Mouse (Mus musculus) midbrain, postnatal 0 days (tissue): Measurements from ENCODE around the gene Edf1. TPM values are rescaled to one million over a fixed set of nuclear protein-coding genes. Genes with fewer than 3 reads are reported as not detected.

Experiments
- ATAC-seq: fragments of 200-750 bp; cut with Nextera tagmentation; 2 replicates; pipeline ENCODE4 v1.8.0; 2017; ENCODE audit warnings: moderate number of reproducible peaks, mild to moderate bottlenecking, moderate TSS enrichment, moderate library complexity; ENCODE audit not compliant: low FRiP score
- DNase-seq: peaks from one replicate; pipeline ENCODE4 v3.0.0-alpha.2; 2015; ENCODE audit warnings: low spot score
- H3K27ac ChIP-seq: fragments of 300-500 bp; sonication (generic); 2 replicates; pipeline ENCODE4 v1.5.1; 2014; ENCODE audit warnings: low read depth, mild to moderate bottlenecking, low read length, mixed read lengths
- H3K27me3 ChIP-seq: fragments of 300-500 bp; sonication (generic); 2 replicates; pipeline ENCODE4 v1.6.1; 2014; ENCODE audit warnings: low read length, control low read depth, mixed read lengths; ENCODE audit not compliant: insufficient read depth
- H3K36me3 ChIP-seq: fragments of 300-500 bp; sonication (generic); 2 replicates; pipeline ENCODE4 v1.6.1; 2014; ENCODE audit warnings: low read length, control low read depth, mixed read lengths; ENCODE audit not compliant: insufficient read depth
- H3K4me1 ChIP-seq: fragments of 300-500 bp; sonication (generic); 2 replicates; pipeline ENCODE4 v1.6.1; 2014; ENCODE audit warnings: mild to moderate bottlenecking, control low read depth, antibody characterized with exemption, low read length, mixed read lengths; ENCODE audit not compliant: insufficient read depth
- H3K4me2 ChIP-seq: fragments of 300-500 bp; sonication (generic); 2 replicates; pipeline ENCODE4 v1.6.1; 2014; ENCODE audit warnings: low read depth, mild to moderate bottlenecking, low read length, mixed read lengths; ENCODE audit not compliant: poor library complexity, severe bottlenecking
- H3K4me3 ChIP-seq: fragments of 300-500 bp; sonication (generic); 2 replicates; pipeline ENCODE4 v1.5.1; 2014; ENCODE audit warnings: low read depth, mild to moderate bottlenecking, low read length, moderate library complexity
- H3K9ac ChIP-seq: fragments of 300-500 bp; sonication (generic); replicated peaks from 2 replicates; pipeline ENCODE4 v1.6.1; 2014; ENCODE audit warnings: mild to moderate bottlenecking, low read length, moderate library complexity, mixed read lengths; ENCODE audit not compliant: poor library complexity, severe bottlenecking
- H3K9me3 ChIP-seq: fragments of 300-500 bp; sonication (generic); 2 replicates; pipeline ENCODE4 v1.6.1; 2016; ENCODE audit warnings: low read length, control low read depth
- CTCF ChIP-seq: IDR thresholded peaks from 2 replicates; pipeline ENCODE4 v1.5.1; 2016; ENCODE audit warnings: antibody characterized with exemption, mild to moderate bottlenecking
- WGBS: fragments of 180-500 bp; shearing (Covaris S2); extraction: QIAGEN DNeasy Blood & Tissue Kit; methylation state at CpG from one replicate; pipeline ENCODE4 v1.1.7; 2014; 5-methylcytosine and 5-hydroxymethylcytosine counted together
- polyA plus RNA-seq: library from polyadenylated mRNA; unstranded; fragments of >200 nt; fragmentation: Nextera tagmentation; extraction: Ambion mirVana; gene quantifications from 2 replicates; pipeline ENCODE4 v1.2.1, GENCODE M21; 2015
- total RNA-seq: library from RNA; depleted of rRNA; stranded (reverse); fragments of >200 nt; gene quantifications from 2 replicates; pipeline ENCODE4 v1.2.3, GENCODE M21; 2014; rRNA removed

Gene Edf1
- total and polyA plus RNA-seq, 2 experiments from 2014 or later: 187 to 389 TPM

GRCm38 (mm10) chr2:25600037-25600436, 42.4 kb downstream of the Edf1 start:
- WGBS: 91% methylated on average over 2 of the region's 2 CpGs
- H3K9me3 ChIP-seq: no peaks in the 10 kb centered on the region
- DNase-seq: no peak
- H3K27ac ChIP-seq: no peak overlapping the region
- H3K27me3 ChIP-seq: no peaks in the 10 kb centered on the region
- no peaks in the 10 kb centered on the region for H3K4me1 ChIP-seq
- no peak for TF ChIP-seq CTCF
- peaks cover 71% of the 10 kb centered on the region for H3K36me3 ChIP-seq
- H3K4me3 ChIP-seq: no peak overlapping the region
- no peak overlapping the region for H3K9ac ChIP-seq
- H3K4me2 ChIP-seq: no peak overlapping the region
- ATAC-seq: no peak

GRCm38 (mm10) chr2:25602526-25602925, 44.9 kb downstream of the Edf1 start:
- Histone ChIP-seq H3K27me3 (no peaks in the 10 kb centered on the region), H3K9me3 (no peaks in the 10 kb centered on the region), H3K4me1 (peaks cover 3% of the 10 kb centered on the region), H3K4me3 (no peak overlapping the region), H3K27ac (no peak overlapping the region), H3K4me2 (no peak overlapping the region), H3K36me3 (peaks cover 48% of the 10 kb centered on the region), H3K9ac (no peak overlapping the region)
- no peak for ATAC-seq
- no peak for DNase-seq
- TF ChIP-seq CTCF: no peak
- 97% methylated on average over 5 of the region's 5 CpGs for WGBS

- no peaks in the 10 kb centered on the region for H3K27me3 ChIP-seq
- WGBS: under 1% methylated on average over 78 of the region's 80 CpGs
- H3K4me2 ChIP-seq: peak within 1 kb of the TSS; percentile 75
- H3K27ac ChIP-seq: peak within 1 kb of the TSS; percentile 96
- DNase-seq (peak; percentile 94), ATAC-seq (peak; percentile 92)
- TF ChIP-seq CTCF: no peak
- H3K36me3 ChIP-seq: peaks cover under 1% of the 10 kb centered on the region; the same call in 1 of the 2 replicates
- H3K9me3 ChIP-seq: no peaks in the 10 kb centered on the region
- peak within 1 kb of the TSS; percentile 100 for H3K4me3 ChIP-seq
- peak within 1 kb of the TSS; percentile 96 for H3K9ac ChIP-seq
- H3K4me1 ChIP-seq: peaks cover 3% of the 10 kb centered on the region
Measured at GRCm38 (mm10) chr2:25607761-25608622, 50.3 kb downstream of the Edf1 start, which contains the start of gene Rabl6. Rabl6 (minus strand) TSS chr2:25608521.

GRCm38 (mm10) chr2:25608671-25609070, 51.0 kb downstream of the Edf1 start:
- no peak for ATAC-seq
- peak overlapping the region; percentile 96 for H3K27ac ChIP-seq
- 72% methylated on average over 10 of the region's 10 CpGs for WGBS

More at GRCm38 (mm10) chr2:25608671-25609070, 51.0 kb downstream of the Edf1 start:
- Histone ChIP-seq H3K4me3 (peak overlapping the region; percentile 100), H3K4me2 (peak overlapping the region; percentile 75), H3K9ac (peak overlapping the region; percentile 96; the same call in 1 of the 2 replicates), H3K36me3 (no peaks in the 10 kb centered on the region), H3K4me1 (peaks cover 3% of the 10 kb centered on the region), H3K9me3 (no peaks in the 10 kb centered on the region), H3K27me3 (no peaks in the 10 kb centered on the region)
- DNase-seq: no peak
- TF ChIP-seq CTCF: no peak

Other genes starting within 250 kb of the Edf1 start
Only the 30 nearest of the 33 such genes appear.
- gene Dpp7, start 201.5 kb upstream of the Edf1 start, total RNA-seq: 14.9 and 20.3 TPM in 2 replicates
- 22.7 and 26.2 TPM in 2 replicates for gene Dpp7, start 201.5 kb upstream of the Edf1 start, polyA plus RNA-seq
- gene Uap1l1, start 192.2 kb upstream of the Edf1 start, total RNA-seq: 7.9 and 9.9 TPM in 2 replicates
- 11.7 and 14.1 TPM in 2 replicates for gene Uap1l1, start 192.2 kb upstream of the Edf1 start, polyA plus RNA-seq
- gene Sapcd2, start 185.5 kb upstream of the Edf1 start, total RNA-seq: 18.9 and 21.6 TPM in 2 replicates
- gene Sapcd2, start 185.5 kb upstream of the Edf1 start, polyA plus RNA-seq: 12.7 and 13.4 TPM in 2 replicates
- gene Entpd2, start 162.0 kb upstream of the Edf1 start, total RNA-seq: 4.2 and 4.4 TPM in 2 replicates
- gene Entpd2, start 162.0 kb upstream of the Edf1 start, polyA plus RNA-seq: 10.4 and 10.6 TPM in 2 replicates
- 199 and 234 TPM in 2 replicates for gene Npdc1, start 158.5 kb upstream of the Edf1 start, total RNA-seq
- 470 and 481 TPM in 2 replicates for gene Npdc1, start 158.5 kb upstream of the Edf1 start, polyA plus RNA-seq
- 0.42 and 1.6 TPM in 2 replicates for gene Fut7, start 134.6 kb upstream of the Edf1 start, total RNA-seq
- gene Fut7, start 134.6 kb upstream of the Edf1 start, polyA plus RNA-seq: 0.22 and 0.23 TPM in 2 replicates
- gene Abca2, start 129.1 kb upstream of the Edf1 start, total RNA-seq: 79.8 and 84.3 TPM in 2 replicates
- 13.5 and 14.5 TPM in 2 replicates for gene Abca2, start 129.1 kb upstream of the Edf1 start, polyA plus RNA-seq
- 0.61 and 0.66 TPM in 2 replicates for gene Clic3, start 101.0 kb upstream of the Edf1 start, total RNA-seq
- 2.0 and 2.4 TPM in 2 replicates for gene Clic3, start 101.0 kb upstream of the Edf1 start, polyA plus RNA-seq
- 163 and 195 TPM in 2 replicates for gene Paxx, start 96.8 kb upstream of the Edf1 start, total RNA-seq
- 151 and 165 TPM in 2 replicates for gene Paxx, start 96.8 kb upstream of the Edf1 start, polyA plus RNA-seq
- 2,128 and 2,726 TPM in 2 replicates for gene Ptgds, start 87.8 kb upstream of the Edf1 start, total RNA-seq
- gene Ptgds, start 87.8 kb upstream of the Edf1 start, polyA plus RNA-seq: 2,827 and 3,075 TPM in 2 replicates
- not detected in 2 replicates for gene Lcn12, start 63.9 kb upstream of the Edf1 start, total RNA-seq
- gene Lcn12, start 63.9 kb upstream of the Edf1 start, polyA plus RNA-seq: not detected in 2 replicates
- gene Fbxw5, start 57.1 kb upstream of the Edf1 start, total RNA-seq: 131 and 148 TPM in 2 replicates
- gene Fbxw5, start 57.1 kb upstream of the Edf1 start, polyA plus RNA-seq: 106 and 113 TPM in 2 replicates
- 2.7 and 4.4 TPM in 2 replicates for gene C8g, start 56.1 kb upstream of the Edf1 start, total RNA-seq
- 6.8 TPM in 2 replicates for gene C8g, start 56.1 kb upstream of the Edf1 start, polyA plus RNA-seq
- 5.5 and 7.6 TPM in 2 replicates for gene Traf2, start 10.9 kb upstream of the Edf1 start, total RNA-seq
- gene Traf2, start 10.9 kb upstream of the Edf1 start, polyA plus RNA-seq: 7.0 and 9.3 TPM in 2 replicates
- 1.7 and 1.9 TPM in 2 replicates for gene Mamdc4, start 17.0 kb downstream of the Edf1 start, total RNA-seq
- gene Mamdc4, start 17.0 kb downstream of the Edf1 start, polyA plus RNA-seq: 0.32 TPM in 2 replicates
- 37.9 and 39.8 TPM in 2 replicates for gene Phpt1, start 17.4 kb downstream of the Edf1 start, total RNA-seq
- 192 and 209 TPM in 2 replicates for gene Phpt1, start 17.4 kb downstream of the Edf1 start, polyA plus RNA-seq
- 23.1 and 30.9 TPM in 2 replicates for gene Ajm1, start 23.9 kb downstream of the Edf1 start, total RNA-seq
- 19.2 and 22.1 TPM in 2 replicates for gene Ajm1, start 23.9 kb downstream of the Edf1 start, polyA plus RNA-seq
- 66.8 and 98.0 TPM in 2 replicates for gene Rabl6, start 50.7 kb downstream of the Edf1 start, total RNA-seq
- gene Rabl6, start 50.7 kb downstream of the Edf1 start, polyA plus RNA-seq: 56.7 and 61.2 TPM in 2 replicates
- gene Ccdc183, start 59.8 kb downstream of the Edf1 start, total RNA-seq: not detected in 2 replicates
- gene Ccdc183, start 59.8 kb downstream of the Edf1 start, polyA plus RNA-seq: 0.26 and 0.36 TPM in 2 replicates
- 45.7 and 54.6 TPM in 2 replicates for gene Tmem141, start 64.2 kb downstream of the Edf1 start, total RNA-seq
- 58.3 and 67.9 TPM in 2 replicates for gene Tmem141, start 64.2 kb downstream of the Edf1 start, polyA plus RNA-seq
- 5.7 and 7.2 TPM in 2 replicates for gene Fcna, start 70.2 kb downstream of the Edf1 start, total RNA-seq
- gene Fcna, start 70.2 kb downstream of the Edf1 start, polyA plus RNA-seq: 5.1 and 5.3 TPM in 2 replicates
- gene Lcn8, start 95.3 kb downstream of the Edf1 start, total RNA-seq: not detected in 2 replicates
- not detected in 2 replicates for gene Lcn8, start 95.3 kb downstream of the Edf1 start, polyA plus RNA-seq
- gene Lcn5, start 100.1 kb downstream of the Edf1 start, total RNA-seq: not detected in 2 replicates
- not detected in 2 replicates for gene Lcn5, start 100.1 kb downstream of the Edf1 start, polyA plus RNA-seq
- gene Lcn6, start 118.9 kb downstream of the Edf1 start, total RNA-seq: not detected in 2 replicates
- gene Lcn6, start 118.9 kb downstream of the Edf1 start, polyA plus RNA-seq: not detected in 2 replicates
- gene Lcn10, start 124.9 kb downstream of the Edf1 start, total RNA-seq: not detected in 2 replicates
- not detected in 2 replicates for gene Lcn10, start 124.9 kb downstream of the Edf1 start, polyA plus RNA-seq
- not detected in 2 replicates for gene Obp2a, start 142.2 kb downstream of the Edf1 start, total RNA-seq
- not detected in 2 replicates for gene Obp2a, start 142.2 kb downstream of the Edf1 start, polyA plus RNA-seq
- gene Bmyc, start 148.9 kb downstream of the Edf1 start, total RNA-seq: 87.1 and 89.2 TPM in 2 replicates
- 229 TPM in 2 replicates for gene Bmyc, start 148.9 kb downstream of the Edf1 start, polyA plus RNA-seq
- not detected in 2 replicates for gene Obp2b, start 179.2 kb downstream of the Edf1 start, total RNA-seq
- not detected in 2 replicates for gene Obp2b, start 179.2 kb downstream of the Edf1 start, polyA plus RNA-seq
- not detected in 2 replicates for gene Lcn3, start 207.7 kb downstream of the Edf1 start, total RNA-seq
- gene Lcn3, start 207.7 kb downstream of the Edf1 start, polyA plus RNA-seq: not detected in 2 replicates
- not detected in 2 replicates for gene Lcn11, start 219.2 kb downstream of the Edf1 start, total RNA-seq
- not detected in 2 replicates for gene Lcn11, start 219.2 kb downstream of the Edf1 start, polyA plus RNA-seq